Mouse (Mus musculus) midbrain, postnatal 0 days (tissue): Measurements from ENCODE around the gene Arl11. TPM values are rescaled to one million over a fixed set of nuclear protein-coding genes. Genes with fewer than 3 reads are reported as not detected.

ENCODE experiments used
- ATAC-seq: fragments of 200-750 bp; cut with Nextera tagmentation; 2 replicates; pipeline ENCODE4 v1.8.0; 2017; ENCODE audit warnings: moderate number of reproducible peaks, mild to moderate bottlenecking, moderate TSS enrichment, moderate library complexity; ENCODE audit not compliant: low FRiP score
- DNase-seq: peaks from one replicate; pipeline ENCODE4 v3.0.0-alpha.2; 2015; ENCODE audit warnings: low spot score
- H3K27ac ChIP-seq: fragments of 300-500 bp; sonication (generic); 2 replicates; pipeline ENCODE4 v1.5.1; 2014; ENCODE audit warnings: low read depth, mild to moderate bottlenecking, low read length, mixed read lengths
- H3K27me3 ChIP-seq: fragments of 300-500 bp; sonication (generic); 2 replicates; pipeline ENCODE4 v1.6.1; 2014; ENCODE audit warnings: low read length, control low read depth, mixed read lengths; ENCODE audit not compliant: insufficient read depth
- H3K36me3 ChIP-seq: fragments of 300-500 bp; sonication (generic); 2 replicates; pipeline ENCODE4 v1.6.1; 2014; ENCODE audit warnings: low read length, control low read depth, mixed read lengths; ENCODE audit not compliant: insufficient read depth
- H3K4me1 ChIP-seq: fragments of 300-500 bp; sonication (generic); 2 replicates; pipeline ENCODE4 v1.6.1; 2014; ENCODE audit warnings: mild to moderate bottlenecking, control low read depth, antibody characterized with exemption, low read length, mixed read lengths; ENCODE audit not compliant: insufficient read depth
- H3K4me2 ChIP-seq: fragments of 300-500 bp; sonication (generic); 2 replicates; pipeline ENCODE4 v1.6.1; 2014; ENCODE audit warnings: low read depth, mild to moderate bottlenecking, low read length, mixed read lengths; ENCODE audit not compliant: poor library complexity, severe bottlenecking
- H3K4me3 ChIP-seq: fragments of 300-500 bp; sonication (generic); 2 replicates; pipeline ENCODE4 v1.5.1; 2014; ENCODE audit warnings: low read depth, mild to moderate bottlenecking, low read length, moderate library complexity
- H3K9ac ChIP-seq: fragments of 300-500 bp; sonication (generic); replicated peaks from 2 replicates; pipeline ENCODE4 v1.6.1; 2014; ENCODE audit warnings: mild to moderate bottlenecking, low read length, moderate library complexity, mixed read lengths; ENCODE audit not compliant: poor library complexity, severe bottlenecking
- H3K9me3 ChIP-seq: fragments of 300-500 bp; sonication (generic); 2 replicates; pipeline ENCODE4 v1.6.1; 2016; ENCODE audit warnings: low read length, control low read depth
- CTCF ChIP-seq: IDR thresholded peaks from 2 replicates; pipeline ENCODE4 v1.5.1; 2016; ENCODE audit warnings: antibody characterized with exemption, mild to moderate bottlenecking
- WGBS: fragments of 180-500 bp; shearing (Covaris S2); extraction: QIAGEN DNeasy Blood & Tissue Kit; methylation state at CpG from one replicate; pipeline ENCODE4 v1.1.7; 2014; 5-methylcytosine and 5-hydroxymethylcytosine counted together
- polyA plus RNA-seq: library from polyadenylated mRNA; unstranded; fragments of >200 nt; fragmentation: Nextera tagmentation; extraction: Ambion mirVana; gene quantifications from 2 replicates; pipeline ENCODE4 v1.2.1, GENCODE M21; 2015
- total RNA-seq: library from RNA; depleted of rRNA; stranded (reverse); fragments of >200 nt; gene quantifications from 2 replicates; pipeline ENCODE4 v1.2.3, GENCODE M21; 2014

The Arl11 gene
- total and polyA plus RNA-seq, 2 experiments from 2014 or later, result 0.63 TPM; not detected in 1

GRCm38 (mm10) chr14:61339381-61339780, 29.8 kb downstream of the Arl11 start:
- no peak for DNase-seq
- no peaks in the 10 kb centered on the region for H3K4me1 ChIP-seq
- no peak for ATAC-seq
- no peak overlapping the region for H3K4me3 ChIP-seq
- 95% methylated on average over 4 of the region's 4 CpGs for WGBS
- no peak for TF ChIP-seq CTCF
- no peak overlapping the region for H3K4me2 ChIP-seq
- no peak overlapping the region for H3K9ac ChIP-seq
- no peaks in the 10 kb centered on the region for H3K27me3 ChIP-seq
- H3K9me3 ChIP-seq, result no peaks in the 10 kb centered on the region
- H3K36me3 ChIP-seq, result no peaks in the 10 kb centered on the region
- no peak overlapping the region for H3K27ac ChIP-seq

GRCm38 (mm10) chr14:61344590-61344989, 35.0 kb downstream of the Arl11 start:
- H3K4me2 ChIP-seq, result no peak overlapping the region
- WGBS, result 80% methylated on average over 5 of the region's 5 CpGs
- H3K36me3 ChIP-seq, result no peaks in the 10 kb centered on the region
- ATAC-seq, result no peak
- no peak overlapping the region for H3K9ac ChIP-seq
- no peaks in the 10 kb centered on the region for H3K4me1 ChIP-seq
- no peak overlapping the region for H3K4me3 ChIP-seq
- H3K27me3 ChIP-seq, result no peaks in the 10 kb centered on the region
- no peak for DNase-seq
- TF ChIP-seq CTCF, result no peak
- no peaks in the 10 kb centered on the region for H3K9me3 ChIP-seq
- H3K27ac ChIP-seq, result no peak overlapping the region

GRCm38 (mm10) chr14:61346827-61347698, 37.5 kb downstream of the Arl11 start:
- peak; percentile 75 for TF ChIP-seq CTCF
- H3K36me3 ChIP-seq, result no peaks in the 10 kb centered on the region
- no peaks in the 10 kb centered on the region for H3K4me1 ChIP-seq
- H3K4me2 ChIP-seq, result no peak overlapping the region
- DNase-seq (peak; percentile 76), ATAC-seq (no peak)
- WGBS, result 68% methylated on average over 10 of the region's 10 CpGs
- H3K9me3 ChIP-seq, result no peaks in the 10 kb centered on the region
- H3K27me3 ChIP-seq, result no peaks in the 10 kb centered on the region
- no peak overlapping the region for H3K9ac ChIP-seq
- H3K27ac ChIP-seq, result no peak overlapping the region
- H3K4me3 ChIP-seq, result no peak overlapping the region

GRCm38 (mm10) chr14:61349876-61350275, 40.3 kb downstream of the Arl11 start:
- Histone ChIP-seq H3K4me2 (no peak overlapping the region), H3K4me1 (peaks cover 1% of the 10 kb centered on the region; the same call in 1 of the 2 replicates), H3K9ac (no peak overlapping the region), H3K9me3 (no peaks in the 10 kb centered on the region), H3K36me3 (no peaks in the 10 kb centered on the region), H3K4me3 (no peak overlapping the region), H3K27me3 (no peaks in the 10 kb centered on the region), H3K27ac (no peak overlapping the region)
- WGBS, result 92% methylated on average over 4 of the region's 4 CpGs
- DNase-seq (no peak), ATAC-seq (no peak)
- TF ChIP-seq CTCF, result no peak

GRCm38 (mm10) chr14:61350808-61351207, 41.3 kb downstream of the Arl11 start:
- no peak overlapping the region for H3K4me3 ChIP-seq
- H3K4me1 ChIP-seq, result peaks cover 2% of the 10 kb centered on the region; the same call in 1 of the 2 replicates
- no peaks in the 10 kb centered on the region for H3K27me3 ChIP-seq
- H3K9me3 ChIP-seq, result no peaks in the 10 kb centered on the region
- H3K36me3 ChIP-seq, result no peaks in the 10 kb centered on the region
- no peak overlapping the region for H3K9ac ChIP-seq
- ATAC-seq (no peak), DNase-seq (no peak)
- H3K27ac ChIP-seq, result no peak overlapping the region
- TF ChIP-seq CTCF, result no peak
- H3K4me2 ChIP-seq, result no peak overlapping the region
- WGBS, result 62% methylated on average over 6 of the region's 6 CpGs
